Mouse (Mus musculus) layer of hippocampus, adult 2 months (tissue): ENCODE data around the gene Tpsg1. TPM values are rescaled to one million over a fixed set of nuclear protein-coding genes. Genes with fewer than 3 reads are reported as not detected.

Experiments
- DNase-seq, 2 experiments: peaks; one replicate each; pipeline ENCODE4 v3.0.0; 2022; ENCODE audit warnings: low spot score in 2 of 2
- H3K27ac ChIP-seq: fragments of 200-600 bp; 2 replicates; pipeline ENCODE4 v1.8.1; 2022
- H3K4me3 ChIP-seq: fragments of 200-600 bp; 2 replicates; pipeline ENCODE4 v1.8.1; 2022; ENCODE audit warnings: mild to moderate bottlenecking
- CTCF ChIP-seq: fragments of 200-600 bp; conservative IDR thresholded peaks from 2 replicates; pipeline ENCODE4 v1.8.1; 2022; ENCODE audit warnings: antibody characterized with exemption, mild to moderate bottlenecking, moderate library complexity
- long read RNA-seq, 2 experiments: library from polyadenylated mRNA; stranded (forward); transcript quantifications; one replicate each; pipeline ENCODE4 v2.0.0; 2021; ENCODE audit warnings: borderline mapping rate in 2 of 2
- total RNA-seq, 2 experiments: library from RNA; stranded (reverse); gene quantifications; 2 replicates each; pipeline ENCODE4 v1.2.3; 2021

Gene Tpsg1
- not detected for total RNA-seq
- long read RNA-seq, experiment 1, partial matches to known transcripts: 1 of 2 reads
- long read RNA-seq, experiment 1, other reads (novel, unspliced or antisense): 0 of 2 reads
- long read RNA-seq, experiment 2: 0 reads

DNA sequence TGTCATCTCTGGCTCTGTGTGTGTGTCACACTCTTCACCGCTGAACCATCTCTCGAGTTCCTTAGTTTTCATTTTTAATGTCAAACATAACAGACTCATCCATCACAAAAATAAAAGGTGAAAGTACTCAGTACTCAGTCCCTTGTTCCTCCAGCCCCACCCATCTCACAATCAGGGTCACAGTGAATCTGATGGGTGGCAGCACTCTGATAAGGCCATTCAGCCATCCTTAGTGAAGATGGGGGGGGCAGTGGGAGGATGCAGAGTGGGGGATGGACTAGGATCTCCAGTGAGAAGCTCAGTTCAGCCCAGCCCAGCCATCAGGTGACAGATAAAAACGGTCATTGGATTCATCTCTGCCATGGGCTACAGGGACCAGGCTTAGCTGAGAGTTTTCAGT is at the start of gene Tpsg1:
Tpsg1 (plus strand) TSS at position 301 of the 400 bp plus-strand sequence.
- TF ChIP-seq CTCF: no peak
- DNase-seq: no peak
- Histone ChIP-seq H3K4me3 (no peak within 1 kb of the TSS), H3K27ac (no peak within 1 kb of the TSS)

DNA sequence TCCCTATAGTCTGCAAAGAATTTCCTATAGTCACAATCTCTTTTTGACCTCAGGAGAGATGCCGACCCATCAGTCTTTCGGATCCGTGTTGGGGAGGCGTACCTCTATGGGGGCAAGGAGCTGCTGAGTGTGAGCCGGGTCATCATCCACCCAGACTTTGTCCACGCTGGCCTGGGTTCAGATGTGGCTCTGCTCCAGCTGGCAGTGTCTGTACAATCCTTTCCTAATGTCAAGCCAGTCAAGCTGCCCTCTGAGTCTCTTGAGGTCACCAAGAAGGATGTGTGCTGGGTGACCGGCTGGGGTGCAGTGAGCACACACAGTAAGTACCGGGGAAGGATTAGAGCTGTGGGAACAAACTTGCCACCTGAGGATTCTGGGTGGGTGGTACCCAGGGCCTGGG is 48.3 kb upstream of the Tpsg1 start:
- no peak overlapping the region for H3K27ac ChIP-seq
- H3K4me3 ChIP-seq: no peak overlapping the region
- no peak for TF ChIP-seq CTCF
- DNase-seq: no peak

DNA sequence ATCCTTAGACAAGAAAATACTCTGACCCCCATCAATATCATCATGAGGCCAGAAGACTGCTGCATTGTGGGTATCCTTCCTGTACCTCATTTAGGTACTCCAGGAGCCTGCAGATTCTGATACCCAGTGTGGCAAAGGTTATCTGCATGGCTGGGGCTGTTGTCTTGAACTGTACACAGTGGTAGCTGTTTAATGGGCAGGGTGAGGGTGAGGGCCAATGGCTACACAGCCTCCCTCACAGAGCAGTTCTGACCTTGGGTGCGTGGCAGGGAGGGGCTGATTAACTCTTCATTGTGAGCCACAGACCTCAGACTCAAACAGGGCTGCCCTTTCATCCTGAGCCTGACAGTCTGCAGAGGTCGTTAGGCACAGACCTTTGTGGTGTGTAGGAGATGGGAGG is 46.1 kb upstream of the Tpsg1 start:
- Histone ChIP-seq H3K4me3 (no peak overlapping the region), H3K27ac (no peak overlapping the region)
- TF ChIP-seq CTCF: no peak
- DNase-seq: no peak

DNA sequence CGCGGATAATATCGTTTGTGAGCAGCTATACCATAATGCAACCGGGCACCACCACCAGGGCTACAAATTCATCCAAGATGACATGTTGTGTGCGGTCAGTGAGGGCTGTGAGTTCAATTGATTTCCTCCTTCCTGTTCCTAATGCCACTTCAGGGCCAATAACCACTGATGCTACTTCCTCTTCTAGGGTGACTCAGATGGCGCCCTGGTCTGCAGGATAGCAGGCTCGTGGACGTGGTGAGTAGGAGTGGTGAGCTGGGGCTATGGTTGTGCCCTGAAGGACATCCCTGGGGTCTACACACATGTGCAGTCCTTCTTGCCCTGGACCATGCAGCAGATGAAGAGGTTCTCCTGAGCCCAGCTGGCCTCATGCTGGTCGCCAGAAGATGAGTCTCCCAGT is 36.8 kb upstream of the Tpsg1 start:
- Histone ChIP-seq H3K4me3 (no peak overlapping the region), H3K27ac (no peak overlapping the region)
- no peak for TF ChIP-seq CTCF
- DNase-seq: no peak

DNA sequence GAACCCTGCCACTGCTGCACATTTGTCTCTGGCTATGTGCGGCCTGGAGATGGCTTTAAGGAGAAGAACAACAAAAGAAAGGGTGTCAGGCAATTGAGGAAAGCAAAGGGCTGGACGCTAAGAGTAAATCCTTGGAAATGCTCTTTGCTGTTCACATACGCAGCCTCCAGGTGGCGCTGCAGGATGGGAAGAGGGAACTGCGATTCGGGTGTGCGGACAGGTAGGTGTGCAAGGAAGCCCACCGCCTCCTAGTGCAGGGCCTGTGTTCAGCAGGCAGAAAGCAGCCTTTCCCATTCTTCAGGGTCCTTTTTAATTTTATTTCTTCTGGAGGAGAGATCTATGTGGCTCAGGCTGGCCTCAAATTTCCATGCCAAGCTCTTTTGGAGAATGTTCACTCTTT is 35.1 kb upstream of the Tpsg1 start:
- peak; percentile 94 for TF ChIP-seq CTCF
- Histone ChIP-seq H3K4me3 (no peak overlapping the region), H3K27ac (no peak overlapping the region)

DNA sequence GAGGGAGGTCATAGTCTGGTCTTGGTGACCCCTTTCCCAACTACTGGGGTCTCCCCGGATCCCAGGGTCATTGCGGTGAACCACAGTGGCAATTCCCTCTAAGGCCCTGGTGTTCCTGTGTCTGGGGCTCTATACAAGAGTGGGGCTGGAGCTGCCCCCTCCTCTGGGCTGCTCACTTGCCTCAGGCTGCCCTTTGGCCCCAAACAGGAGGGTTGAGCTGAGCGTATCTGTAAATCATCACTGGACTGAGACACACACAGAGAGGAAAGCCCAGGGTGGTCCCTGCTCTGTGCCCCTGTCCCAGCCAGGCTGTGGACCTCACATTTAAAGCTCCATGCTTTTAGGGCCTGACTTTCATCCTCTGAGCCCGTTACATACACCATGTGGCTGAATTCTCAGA is 30.9 kb upstream of the Tpsg1 start:
- Histone ChIP-seq H3K27ac (no peak overlapping the region), H3K4me3 (no peak overlapping the region)
- no peak for TF ChIP-seq CTCF
- no peak for DNase-seq

More for the DNA sequence above, 35.1 kb upstream of the Tpsg1 start:
- DNase-seq: peak; percentile 49 to 68

DNA sequence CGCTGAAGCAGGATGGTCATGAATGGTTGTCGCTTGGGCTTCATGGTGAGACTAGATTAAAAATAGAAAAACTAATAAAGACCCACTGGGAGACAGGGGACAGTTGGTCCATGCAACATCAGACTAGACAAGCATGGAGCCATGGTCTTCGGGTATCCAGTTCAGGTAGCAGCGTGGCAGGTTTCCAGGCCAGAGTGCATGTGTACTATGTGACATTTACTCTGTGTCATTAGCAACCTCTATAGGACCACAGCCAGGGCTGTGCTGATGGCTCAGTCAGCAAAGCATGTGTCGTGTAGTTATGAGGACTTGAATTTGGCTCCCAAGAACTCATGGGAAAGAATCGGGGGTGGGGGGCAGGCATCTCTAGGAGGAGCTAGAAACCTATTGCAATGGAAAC is 29.1 kb upstream of the Tpsg1 start:
- no peak for DNase-seq

DNA sequence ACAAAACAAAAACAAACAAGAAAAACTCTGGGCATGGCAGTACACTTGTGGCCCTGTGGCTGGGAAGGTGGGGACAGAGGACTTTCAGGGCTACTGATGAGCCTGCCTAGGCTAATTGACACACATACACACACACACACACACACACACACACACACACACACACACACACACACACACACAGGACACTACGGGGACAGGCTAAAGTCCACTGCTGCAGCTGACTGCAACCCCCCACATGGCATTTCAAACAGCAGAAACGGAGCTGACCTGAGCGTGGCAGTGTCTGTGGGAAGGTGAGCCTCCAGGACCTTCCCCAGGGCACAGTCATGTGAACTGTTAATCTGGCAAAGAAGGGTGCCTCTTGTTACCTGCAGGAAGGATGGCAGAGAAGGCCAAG is 27.6 kb upstream of the Tpsg1 start:
- H3K27ac ChIP-seq: no peak overlapping the region

More for the DNA sequence above, 29.1 kb upstream of the Tpsg1 start:
- no peak for TF ChIP-seq CTCF
- Histone ChIP-seq H3K4me3 (no peak overlapping the region), H3K27ac (no peak overlapping the region)

DNA sequence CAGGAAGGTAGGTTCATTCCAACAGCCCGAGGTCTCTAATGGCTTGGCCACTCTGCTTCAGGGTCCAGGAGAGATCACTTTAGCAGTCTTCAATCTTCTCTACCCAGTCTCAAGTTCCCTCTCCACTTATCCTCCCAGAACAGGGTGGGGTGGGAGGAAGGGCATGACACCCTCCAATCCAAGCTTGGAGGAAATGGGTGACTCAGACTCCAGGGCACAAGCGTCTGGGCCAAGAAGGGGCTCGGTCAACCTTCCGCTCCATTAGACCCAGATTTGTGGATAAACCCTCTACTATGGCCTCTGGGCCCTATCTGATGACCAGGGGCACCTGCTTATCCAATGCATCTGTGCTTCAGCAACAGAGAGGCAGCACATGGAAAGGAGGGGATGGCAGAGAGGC is 23.6 kb upstream of the Tpsg1 start, which contains the start of gene Tpsab1:
Tpsab1 (minus strand) TSS at position 101 of the 400 bp plus-strand sequence.
- no peak for DNase-seq
- Histone ChIP-seq H3K4me3 (no peak within 1 kb of the TSS), H3K27ac (no peak within 1 kb of the TSS)
- no peak for TF ChIP-seq CTCF

More for the DNA sequence above, 27.6 kb upstream of the Tpsg1 start:
- TF ChIP-seq CTCF: no peak
- no peak for DNase-seq
- no peak overlapping the region for H3K4me3 ChIP-seq

DNA sequence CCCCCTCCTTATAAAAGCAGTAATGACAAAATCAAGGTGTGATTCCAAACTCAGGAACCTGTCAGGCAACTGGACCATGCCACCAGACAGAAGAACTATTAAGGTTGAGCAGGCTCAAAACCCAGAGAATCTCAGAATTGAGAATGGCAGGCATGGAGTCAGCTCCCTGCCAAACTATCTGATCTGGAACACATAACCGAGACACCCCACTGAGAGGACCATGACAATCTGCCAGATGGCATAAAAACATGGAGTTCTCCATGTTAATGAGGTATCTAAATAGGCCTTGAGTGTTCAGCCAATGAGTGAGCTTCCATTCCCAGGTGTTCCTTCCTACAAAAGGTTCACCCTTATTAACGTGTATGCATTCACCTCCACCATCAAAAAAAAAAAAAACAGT is 7.8 kb upstream of the Tpsg1 start:
- no peak overlapping the region for H3K4me3 ChIP-seq
- no peak overlapping the region for H3K27ac ChIP-seq
- no peak for TF ChIP-seq CTCF
- DNase-seq: no peak

DNA sequence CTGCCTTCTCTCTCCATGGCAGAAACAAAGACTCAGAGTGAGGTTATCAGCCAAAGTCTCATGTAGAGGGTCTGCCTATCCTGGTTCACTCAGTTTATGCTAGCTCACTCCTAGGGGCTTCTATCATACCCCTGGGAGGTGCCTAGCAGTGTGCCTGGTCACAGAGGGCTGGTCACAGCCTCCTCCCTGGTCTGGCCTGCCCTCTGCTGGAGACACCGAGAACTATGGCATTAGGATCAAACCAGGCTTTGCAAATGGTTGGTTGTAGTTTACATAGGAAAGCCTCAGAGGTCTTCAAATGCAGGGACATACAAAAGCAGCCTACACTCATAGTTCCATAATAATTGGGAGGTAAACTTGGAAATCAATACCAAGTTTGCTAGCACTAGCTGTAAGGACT is 5.3 kb upstream of the Tpsg1 start:
- TF ChIP-seq CTCF: peak; percentile 96
- H3K4me3 ChIP-seq: no peak overlapping the region
- peak; percentile 39 to 74 for DNase-seq
- H3K27ac ChIP-seq: no peak overlapping the region

DNA sequence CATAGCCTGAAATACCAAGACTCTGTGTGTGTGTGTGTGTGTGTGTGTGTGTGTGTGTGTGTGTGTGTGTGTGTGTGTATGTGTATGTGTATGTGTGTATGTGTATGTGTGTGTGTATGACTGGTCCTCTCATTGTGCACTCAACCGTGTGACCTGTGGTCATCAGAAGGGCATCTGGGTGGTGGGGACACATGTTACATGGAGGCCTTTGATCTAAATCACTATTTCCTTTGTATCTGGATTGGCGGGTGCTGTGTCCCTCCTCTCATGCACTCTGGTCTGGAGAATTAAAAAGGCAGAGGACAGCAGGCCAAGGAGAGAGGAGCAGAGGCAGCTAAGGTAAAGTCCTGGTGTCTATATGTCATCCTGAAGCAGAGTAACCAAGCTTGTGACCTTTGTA is 3.1 kb upstream of the Tpsg1 start, which contains the start of gene Tpsb2:
Tpsb2 (plus strand) TSS at position 301 of the 400 bp plus-strand sequence.
- no peak within 1 kb of the TSS for H3K27ac ChIP-seq
- no peak within 1 kb of the TSS for H3K4me3 ChIP-seq
- TF ChIP-seq CTCF: no peak
- DNase-seq: no peak

DNA sequence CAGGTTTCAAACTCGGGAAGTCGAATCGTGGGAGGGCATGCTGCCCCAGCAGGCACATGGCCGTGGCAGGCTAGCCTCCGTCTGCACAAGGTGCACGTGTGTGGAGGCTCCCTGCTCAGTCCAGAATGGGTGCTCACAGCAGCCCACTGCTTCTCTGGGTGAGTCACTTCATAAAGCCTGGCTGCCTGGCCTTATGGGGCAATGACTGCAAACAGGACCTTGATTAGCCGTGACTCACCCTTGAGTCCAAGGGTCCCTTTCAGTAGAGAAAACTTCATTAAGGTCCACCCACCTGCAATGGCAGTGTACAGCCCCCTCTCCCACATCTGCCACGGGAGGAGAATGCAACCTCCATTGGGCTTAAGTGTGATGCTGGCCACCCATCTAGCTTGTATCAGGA is 3.4 kb downstream of the Tpsg1 start:
- no peak for TF ChIP-seq CTCF
- Histone ChIP-seq H3K27ac (no peak overlapping the region), H3K4me3 (no peak overlapping the region)
- peak in 1 of 2 experiments; percentile 11 for DNase-seq

DNA sequence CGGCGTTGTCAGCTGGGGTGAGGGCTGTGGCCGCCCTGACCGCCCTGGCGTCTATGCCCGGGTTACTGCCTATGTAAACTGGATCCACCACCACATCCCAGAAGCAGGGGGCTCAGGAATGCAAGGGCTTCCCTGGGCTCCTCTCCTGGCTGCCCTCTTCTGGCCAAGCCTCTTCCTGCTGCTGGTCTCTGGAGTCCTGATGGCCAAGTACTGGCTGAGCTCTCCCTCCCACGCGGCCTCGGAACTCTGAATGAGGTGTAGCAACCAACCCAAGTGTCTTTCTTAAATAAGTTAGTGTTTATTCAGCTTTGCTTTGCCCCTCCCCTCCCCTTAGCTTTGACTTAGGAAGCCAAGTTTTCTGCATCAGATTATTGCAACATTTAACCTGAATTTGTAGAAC is 4.9 kb downstream of the Tpsg1 start:
- no peak for DNase-seq
- Histone ChIP-seq H3K4me3 (no peak overlapping the region), H3K27ac (no peak overlapping the region)
- peak; percentile 60 for TF ChIP-seq CTCF
